Mouse (Mus musculus) ES-Bruce4 (cell line): ENCODE measurements around the gene Sox6.

Source experiments
- CTCF ChIP-seq: IDR thresholded peaks from one replicate; pipeline ENCODE4 v1.8.1; 2011; ENCODE audit warnings: low read depth, low read length
- POLR2A ChIP-seq: IDR thresholded peaks from one replicate; pipeline ENCODE4 v1.8.1; 2011; ENCODE audit warnings: low read length; ENCODE audit not compliant: insufficient read depth

GRCm38 (mm10) chr7:115946559-115946958 lies 92.0 kb downstream of the Sox6 start:
- TF ChIP-seq CTCF (no peak), POLR2A (no peak)
